In the genomic region with DNA sequence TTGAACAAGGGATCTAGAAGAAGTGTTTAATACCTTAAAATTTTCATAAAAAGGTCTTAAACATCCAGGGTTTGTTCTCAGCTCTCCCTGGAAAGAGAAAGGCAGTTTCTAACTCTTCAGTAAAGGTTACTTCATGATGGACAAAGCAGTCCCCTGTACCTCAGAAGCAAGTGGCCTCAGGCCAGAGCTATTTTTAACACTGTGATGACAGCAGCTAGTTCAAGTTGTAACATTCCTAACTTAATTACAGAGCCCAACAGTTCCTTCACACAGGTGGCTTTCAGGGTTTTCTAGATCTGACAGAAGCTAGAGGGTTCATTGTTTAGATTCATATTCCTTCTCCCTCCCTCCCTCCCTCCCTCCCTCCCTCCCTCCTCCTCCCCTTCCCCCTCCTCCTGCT, we compare ENCODE assay signal across 13 mouse cellular contexts. TPM values are rescaled to one million over a fixed set of nuclear protein-coding genes. Genes with fewer than 3 reads are reported as not detected.
A peak's percentile ranks its signal among the peaks of the same experiment; 100 is the strongest.
DNase-seq lines count a peak whose midpoint lies in the region; ATAC-seq and TF ChIP-seq lines count a peak whose summit lies in the region.
"Had no signal": no experiment of that assay in that cellular context is flagged by ENCODE, and none has a peak within 500 bp of the region (broad histone marks: within the 10 kb centered on the region; RNA-seq: fewer than 3 reads in every experiment).

No protein-coding gene starts in this region.

- POLR2A ChIA-PET in Patski (lab: Charles Lee), result no interaction called here

- H3K4me1 ChIP-seq in heart, embryonic 13.5 days, result peaks cover 57% of the 10 kb centered on the region

- in situ Hi-C loops in Patski (cut with MboI; ENCODE audit: low pct_unique_long_range_greater_than_20kb), result no loop called here

- no peaks in the 10 kb centered on the region for H3K27me3 ChIP-seq in Patski
- no peaks in the 10 kb centered on the region for H3K27me3 ChIP-seq in heart, embryonic 13.5 days (replicated peaks)

- peak overlapping the region; percentile 91 for H3K27ac ChIP-seq in heart, embryonic 13.5 days (replicated peaks)
- H3K27ac ChIP-seq: hindbrain, embryonic 14.5 days had no signal

- H3K4me2 ChIP-seq in heart, embryonic 13.5 days, result peak overlapping the region; percentile 54
- H3K4me2 ChIP-seq: hindbrain, embryonic 14.5 days had no signal

- DNase-seq in embryo, embryonic 10 days (ENCODE audit: low spot score), result peak; percentile 36
- no peak for DNase-seq in embryo, embryonic 10.5 days (ENCODE audit: low spot score)
- no peak for DNase-seq in Patski (ENCODE audit: low read depth, low spot score)
- peak; percentile 62 for DNase-seq in kidney, postnatal 14 days
- no peak for DNase-seq in spleen, adult 12 weeks (ENCODE audit: low spot score)
- DNase-seq: cerebellum, postnatal 14 days; gastrocnemius, postnatal 10 days; lung, adult 18-20 months; thymus, postnatal 25 days had no signal

- no peaks in the 10 kb centered on the region for H3K9me3 ChIP-seq in heart, embryonic 13.5 days

- no peak for TF ChIP-seq CTCF in Patski (IDR thresholded peaks at IDR 0.05)

- peak overlapping the region; percentile 45; the same call in 1 of the 2 replicates for H3K9ac ChIP-seq in heart, embryonic 13.5 days
- H3K9ac ChIP-seq: hindbrain, embryonic 14.5 days had no signal

- no peak overlapping the region for H3K4me3 ChIP-seq in heart, embryonic 13.5 days

- H3K36me3 ChIP-seq in heart, embryonic 13.5 days, result peaks cover 8% of the 10 kb centered on the region; the same call in 1 of the 2 replicates

- peak; percentile 76 for ATAC-seq in Patski
- ATAC-seq in heart, embryonic 13.5 days (ENCODE audit: extremely low read depth, insufficient number of reproducible peaks, low FRiP score, low TSS enrichment), result no peak
- no peak for ATAC-seq in activated CD4-positive, CD25-positive, alpha-beta regulatory T cell, adult 4 months
- ATAC-seq in CD4-positive, CD25-positive, alpha-beta regulatory T cell, adult 4 months, result no peak

- CTCF ChIA-PET in Patski (lab: Charles Lee), result no interaction called here

RNA-seq across cellular contexts. Expression of gene Kank1, which starts 36.4 kb away (rescaled TPM):
- polyA plus RNA-seq in Patski (2021), result 60.9 TPM
- 45.7 and 50.4 TPM in 2 replicates for polyA plus RNA-seq in heart, embryonic 13.5 days (2015; fragmentation: Nextera tagmentation; extraction: Ambion mirVana)
- polyA plus RNA-seq in activated CD4-positive, CD25-positive, alpha-beta regulatory T cell, adult 4 months (2017; shearing (Covaris generic)), result not detected
- not detected for polyA plus RNA-seq in CD4-positive, CD25-positive, alpha-beta regulatory T cell, adult 4 months (2017; shearing (Covaris generic))

Comparison
In these comparisons a context has a peak if more than half of its experiments do, and no peak if none do; other contexts are left out.
1. DNase-seq: peak in embryo, embryonic 10 days (single experiment) and kidney, postnatal 14 days (single experiment); none in embryo, embryonic 10.5 days (single experiment), Patski (single experiment) and spleen, adult 12 weeks (single experiment).
2. RNA of gene Kank1, which starts 36.4 kb away (polyA plus RNA-seq): 60.9 TPM in Patski (single experiment) and 45.7 to 50.4 TPM in heart, embryonic 13.5 days; not detected in activated CD4-positive, CD25-positive, alpha-beta regulatory T cell, adult 4 months and not detected in CD4-positive, CD25-positive, alpha-beta regulatory T cell, adult 4 months; every median in the first group is over 10 times any median in the second.